Mouse (Mus musculus): ENCODE measurements around the gene Socs5.

The Socs5 gene

GRCm38 (mm10) chr17:87169076-87169475 is 61.6 kb downstream of the Socs5 start:
- no peak for DNase-seq

DNA sequence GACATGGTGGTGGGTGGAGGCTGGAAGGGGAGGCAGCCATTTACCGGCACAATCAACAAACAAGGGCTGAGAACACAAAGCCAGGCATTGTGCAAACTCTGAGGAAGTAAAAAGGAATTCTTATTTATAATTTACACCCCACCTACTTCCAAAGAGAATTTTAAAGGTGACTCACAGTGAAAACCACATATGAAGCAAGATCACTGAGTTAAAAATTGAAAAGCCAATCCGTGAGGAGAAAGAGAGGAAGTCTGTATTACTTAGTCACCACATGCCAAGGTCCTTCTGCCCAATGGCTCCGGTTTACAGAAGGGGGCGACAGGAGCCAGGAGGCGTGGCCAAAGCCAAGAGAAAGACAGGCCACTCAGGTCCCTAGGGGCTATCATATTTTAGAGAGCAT is 62.9 kb downstream of the Socs5 start:
- no peak for DNase-seq

GRCm38 (mm10) chr17:87172031-87172430 is 64.6 kb downstream of the Socs5 start:
- DNase-seq, result no peak

GRCm38 (mm10) chr17:87173966-87174365 is 66.5 kb downstream of the Socs5 start:
- DNase-seq, result no peak

- DNase-seq, result no peak
Observed at GRCm38 (mm10) chr17:87174651-87175331, 67.3 kb downstream of the Socs5 start.

GRCm38 (mm10) chr17:87176066-87177012 is 68.9 kb downstream of the Socs5 start:
- no peak for DNase-seq

- DNase-seq, result peak; percentile 44
Observed at GRCm38 (mm10) chr17:87178596-87179590, 71.4 kb downstream of the Socs5 start.

DNA sequence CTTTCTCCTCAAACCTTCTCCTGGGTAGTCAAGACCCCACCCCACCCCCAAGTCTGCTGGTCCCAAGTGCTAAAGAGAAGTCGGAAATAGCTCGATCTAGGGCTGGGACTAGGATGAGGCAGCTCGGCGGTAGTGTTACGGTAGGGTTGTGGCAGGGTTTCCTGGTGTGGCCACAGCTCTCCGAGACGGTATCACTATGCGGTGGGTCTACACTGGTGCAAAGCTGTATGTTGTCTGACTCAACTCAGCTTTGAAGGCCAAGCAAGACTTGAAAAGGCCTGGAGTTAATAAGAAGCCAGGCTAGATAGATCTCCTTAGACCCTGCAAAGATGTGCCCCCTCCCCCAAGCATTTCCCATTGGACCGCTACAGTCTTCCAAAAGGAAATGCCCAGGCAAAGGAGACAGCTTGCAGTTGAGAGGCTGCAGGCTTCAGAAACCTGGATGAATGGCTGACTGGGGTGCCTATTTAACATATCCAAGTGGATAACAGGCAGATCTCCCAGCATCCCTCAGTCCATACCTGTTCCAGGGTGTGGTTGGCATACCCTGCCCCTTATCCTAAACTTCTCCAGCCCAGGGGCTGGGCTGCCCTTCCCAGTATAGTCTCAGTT is 72.6 kb downstream of the Socs5 start:
- no peak for DNase-seq

DNA sequence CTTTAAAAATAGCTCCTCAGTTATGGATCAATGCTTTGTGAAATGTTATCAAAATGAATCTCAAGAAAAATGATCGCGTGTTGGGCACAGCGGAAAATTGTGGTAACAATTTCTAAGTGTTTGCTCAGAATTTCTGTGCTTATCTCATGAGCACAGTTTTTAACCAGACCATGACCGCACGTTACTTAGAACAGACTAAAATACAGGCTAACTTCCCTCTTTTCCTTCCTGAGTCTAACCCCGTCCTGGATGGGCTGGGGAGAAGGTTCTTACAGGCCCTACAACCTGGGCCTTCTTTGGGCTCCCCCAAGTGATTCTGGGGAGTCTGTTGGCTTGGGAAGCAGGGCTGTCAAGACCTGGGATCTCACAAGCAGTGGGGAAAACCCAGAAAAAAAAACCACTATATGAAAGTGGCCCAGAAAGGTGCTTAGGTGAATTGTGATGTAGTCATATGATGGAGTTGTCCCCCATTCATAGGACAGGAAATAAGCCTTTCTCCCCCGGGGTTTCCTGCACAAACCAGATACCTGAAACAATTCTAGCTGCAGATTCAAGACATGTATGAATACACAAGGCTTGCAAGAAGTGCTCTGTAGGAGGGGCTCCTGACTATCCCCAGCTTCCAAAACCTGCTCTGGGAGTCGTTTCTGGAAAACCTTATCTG is 74.3 kb downstream of the Socs5 start:
- no peak for DNase-seq

DNA sequence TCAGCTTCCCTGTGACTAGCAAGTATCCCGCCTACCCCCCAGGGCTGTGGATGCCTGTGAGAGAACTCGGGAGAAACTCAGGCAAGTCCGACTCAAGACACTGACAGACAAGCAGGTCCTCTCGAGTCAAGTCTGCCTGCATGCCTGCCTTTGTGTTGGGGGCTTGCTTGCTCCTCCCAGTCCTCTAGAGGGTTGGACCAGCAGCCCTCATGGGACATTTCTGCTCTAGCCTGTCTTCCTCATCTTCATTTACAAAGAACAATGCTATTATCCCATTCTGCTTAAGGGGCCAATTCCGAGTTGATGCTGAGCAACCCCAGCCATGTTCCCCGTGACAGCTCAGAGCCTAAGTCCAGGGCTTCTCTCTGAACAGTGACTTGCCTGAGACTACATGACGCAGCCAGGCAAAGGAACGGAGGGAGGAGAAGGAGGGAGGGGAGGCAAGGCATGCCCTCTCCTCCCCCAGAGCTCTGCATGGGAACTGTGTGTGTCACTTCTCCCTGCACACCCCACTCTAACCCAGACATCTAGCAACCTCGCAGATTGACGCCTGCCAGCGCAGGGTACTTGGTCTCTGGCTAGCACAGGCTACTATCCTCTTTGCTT is 78.1 kb downstream of the Socs5 start:
- DNase-seq, result no peak

DNA sequence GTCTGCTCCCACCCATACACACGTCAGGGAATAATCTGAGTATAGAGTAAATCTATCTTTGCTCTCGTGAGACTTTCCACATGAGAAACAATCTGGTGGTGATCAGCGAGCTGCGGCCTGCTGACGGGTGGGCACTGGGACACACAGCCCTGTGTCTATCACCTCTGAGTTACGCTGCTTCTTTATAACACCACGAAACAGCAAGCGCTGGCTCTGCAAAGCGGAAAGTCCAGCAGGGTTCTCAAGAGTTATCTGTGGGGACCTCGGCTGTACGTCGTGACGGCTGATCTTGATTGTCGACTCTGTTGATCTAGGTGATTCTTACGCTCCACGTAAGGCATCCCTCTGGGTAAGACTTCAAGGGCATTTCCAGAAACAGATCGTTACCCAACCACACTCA is 79.5 kb downstream of the Socs5 start:
- DNase-seq, result no peak

Measured in cerebellum, adult 8-10 months (tissue).